Mouse (Mus musculus): ENCODE results near the gene Olfr374. TPM values are rescaled to one million over a fixed set of nuclear protein-coding genes. Genes with fewer than 3 reads are reported as not detected.

Gene Olfr374
- total and polyA plus RNA-seq, 3 experiments: not detected

DNA sequence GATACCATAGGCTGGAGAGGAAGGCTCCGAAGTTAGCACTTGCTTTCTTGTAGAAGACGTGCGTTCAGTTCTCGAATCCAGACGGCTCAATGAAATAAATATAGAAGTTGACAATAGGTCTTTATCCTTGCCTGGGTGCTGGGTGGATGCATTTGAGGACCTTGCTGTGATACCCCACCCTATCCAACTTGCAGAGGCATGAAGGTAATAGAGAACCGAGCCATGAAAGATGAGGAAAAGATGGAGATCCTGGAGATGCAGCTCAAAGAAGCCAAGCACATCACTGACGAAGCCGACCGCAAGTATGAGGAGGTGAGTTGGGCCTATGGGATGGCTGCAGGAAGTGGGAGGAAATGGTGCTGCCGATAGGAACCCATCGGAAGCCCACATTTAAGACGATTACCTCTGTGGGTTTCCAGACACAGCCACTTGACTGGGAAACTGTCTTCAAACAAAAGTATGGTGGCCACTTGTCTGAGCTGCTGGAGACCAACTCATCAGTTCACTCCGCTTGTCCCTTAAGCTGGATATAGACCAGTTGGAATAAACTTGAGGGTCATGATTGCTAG lies 36.5 kb downstream of the Olfr374 start:
- no peak overlapping the region for H3K27ac ChIP-seq
- H3K36me3 ChIP-seq (ENCODE audit: control insufficient read depth, insufficient read depth, low read length): peaks cover 54% of the 10 kb centered on the region
- 70% methylated on average over 13 of the region's 13 CpGs for WGBS
- peaks cover 2% of the 10 kb centered on the region; the same call in 1 of the 2 replicates for H3K79me2 ChIP-seq (replicated peaks; ENCODE audit: control insufficient read depth, insufficient read depth, low read length)
- DNase-seq: no peak
- no peak overlapping the region for H3K9ac ChIP-seq (ENCODE audit: low read depth, low read length)
- no peak overlapping the region for H3K4me3 ChIP-seq
- no peaks in the 10 kb centered on the region for H3K27me3 ChIP-seq (ENCODE audit: control insufficient read depth, insufficient read depth, low read length)
- H3K4me1 ChIP-seq (ENCODE audit: control insufficient read depth, insufficient read depth, low read length): peaks cover 16% of the 10 kb centered on the region
- no peak for TF ChIP-seq CTCF (IDR thresholded peaks at IDR 0.05)
- TF ChIP-seq EP300 (IDR thresholded peaks at IDR 0.05; ENCODE audit: insufficient read depth, low read depth, low read length): no peak
- no peak for TF ChIP-seq POLR2A (IDR thresholded peaks at IDR 0.05; ENCODE audit: insufficient read depth, low read depth, low read length)
- intact Hi-C loops (cut with DNase I): no loop called here

DNA sequence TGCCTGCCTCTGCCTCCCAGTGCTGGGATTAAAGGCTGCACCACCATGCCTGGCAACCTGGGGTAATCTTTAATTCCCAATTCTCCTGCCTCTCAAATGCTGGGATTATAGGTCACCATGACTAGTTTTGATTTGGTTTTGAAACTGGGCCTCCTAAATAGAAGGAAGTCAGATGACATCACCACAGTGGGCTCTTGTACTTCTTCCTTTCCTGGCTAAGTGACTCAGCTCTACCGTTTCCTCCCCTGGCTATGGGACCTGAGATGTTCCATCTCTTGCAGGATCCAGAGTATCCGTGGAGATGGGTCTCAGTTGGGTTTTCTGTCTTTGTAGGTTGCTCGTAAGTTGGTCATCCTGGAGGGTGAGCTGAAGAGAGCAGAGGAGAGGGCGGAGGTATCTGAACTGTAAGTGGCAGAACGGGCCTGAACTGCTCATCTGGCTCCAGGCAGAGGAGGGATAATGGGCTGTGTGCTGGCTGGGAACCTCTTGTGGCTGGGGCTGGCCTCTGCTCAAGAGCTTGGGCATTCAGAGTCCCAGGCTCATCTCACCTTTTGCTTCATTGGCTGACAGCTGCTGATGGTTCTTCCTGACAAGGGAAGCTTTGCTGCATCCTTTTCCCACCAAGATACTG lies 37.6 kb downstream of the Olfr374 start:
- TF ChIP-seq POLR2A (IDR thresholded peaks at IDR 0.05; ENCODE audit: insufficient read depth, low read depth, low read length) (no peak), CTCF (IDR thresholded peaks at IDR 0.05) (no peak)
- no peaks in the 10 kb centered on the region for H3K27me3 ChIP-seq (ENCODE audit: control insufficient read depth, insufficient read depth, low read length)
- DNase-seq: peak in 1 of 2 experiments; percentile 18
- H3K36me3 ChIP-seq (ENCODE audit: control insufficient read depth, insufficient read depth, low read length): peaks cover 53% of the 10 kb centered on the region
- H3K4me1 ChIP-seq (ENCODE audit: control insufficient read depth, insufficient read depth, low read length): peaks cover 14% of the 10 kb centered on the region
- intact Hi-C loops (cut with DNase I): no loop called here
- no peak overlapping the region for H3K27ac ChIP-seq
- no peak overlapping the region for H3K9ac ChIP-seq (ENCODE audit: low read depth, low read length)
- H3K4me3 ChIP-seq: no peak overlapping the region
- H3K79me2 ChIP-seq (replicated peaks; ENCODE audit: control insufficient read depth, insufficient read depth, low read length): no peaks in the 10 kb centered on the region; the same call in 1 of the 2 replicates
- 63% methylated on average over 5 of the region's 5 CpGs for WGBS

GRCm38 (mm10) chr8:72145511-72145910 lies 38.7 kb downstream of the Olfr374 start:
- Histone ChIP-seq H3K79me2 (replicated peaks; ENCODE audit: control insufficient read depth, insufficient read depth, low read length) (no peaks in the 10 kb centered on the region; the same call in 1 of the 2 replicates), H3K9ac (ENCODE audit: low read depth, low read length) (no peak overlapping the region), H3K36me3 (ENCODE audit: control insufficient read depth, insufficient read depth, low read length) (peaks cover 56% of the 10 kb centered on the region), H3K27me3 (ENCODE audit: control insufficient read depth, insufficient read depth, low read length) (no peaks in the 10 kb centered on the region), H3K27ac (no peak overlapping the region), H3K4me3 (no peak overlapping the region), H3K4me1 (ENCODE audit: control insufficient read depth, insufficient read depth, low read length) (peaks cover 14% of the 10 kb centered on the region)
- peak in 1 of 2 experiments; percentile 17 for DNase-seq
- 86% methylated on average over 3 of the region's 3 CpGs for WGBS
- TF ChIP-seq POLR2A (IDR thresholded peaks at IDR 0.05; ENCODE audit: insufficient read depth, low read depth, low read length) (no peak), EP300 (IDR thresholded peaks at IDR 0.05; ENCODE audit: insufficient read depth, low read depth, low read length) (no peak), CTCF (IDR thresholded peaks at IDR 0.05) (no peak)
- intact Hi-C loops (cut with DNase I): no loop called here

DNA sequence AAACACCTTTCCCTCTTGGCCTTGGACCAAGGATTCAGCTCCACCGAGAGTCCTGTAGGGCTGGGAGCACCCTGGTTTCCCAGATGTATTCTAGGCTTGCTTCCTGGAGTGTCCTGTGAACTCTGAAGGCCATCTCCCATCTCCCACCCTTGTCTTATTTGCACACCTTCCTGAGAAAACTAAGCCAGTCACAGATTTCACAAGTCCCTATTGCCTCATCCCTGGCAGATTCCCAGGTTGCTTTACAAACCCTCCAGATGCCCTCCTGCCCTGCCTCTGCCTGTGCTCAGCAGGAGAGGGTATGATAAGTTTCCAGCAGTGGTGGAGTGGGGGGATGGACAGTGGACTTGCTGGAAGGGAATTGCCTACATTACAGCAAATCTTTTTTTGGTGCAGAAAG lies 39.2 kb downstream of the Olfr374 start:
- Histone ChIP-seq H3K4me3 (no peak overlapping the region), H3K36me3 (ENCODE audit: control insufficient read depth, insufficient read depth, low read length) (peaks cover 53% of the 10 kb centered on the region), H3K4me1 (ENCODE audit: control insufficient read depth, insufficient read depth, low read length) (peaks cover 14% of the 10 kb centered on the region), H3K79me2 (replicated peaks; ENCODE audit: control insufficient read depth, insufficient read depth, low read length) (no peaks in the 10 kb centered on the region), H3K9ac (ENCODE audit: low read depth, low read length) (no peak overlapping the region), H3K27ac (no peak overlapping the region), H3K27me3 (ENCODE audit: control insufficient read depth, insufficient read depth, low read length) (no peaks in the 10 kb centered on the region)
- intact Hi-C loops (cut with DNase I): no loop called here
- no peak for DNase-seq
- TF ChIP-seq POLR2A (IDR thresholded peaks at IDR 0.05; ENCODE audit: insufficient read depth, low read depth, low read length) (0 out of 2 replicates have a peak, but pooled peaks have one; percentile 14), CTCF (IDR thresholded peaks at IDR 0.05) (no peak), EP300 (IDR thresholded peaks at IDR 0.05; ENCODE audit: insufficient read depth, low read depth, low read length) (0 out of 2 replicates have a peak, but pooled peaks have one; percentile 11)
- 21% methylated on average over 1 of the region's 1 CpGs for WGBS

DNA sequence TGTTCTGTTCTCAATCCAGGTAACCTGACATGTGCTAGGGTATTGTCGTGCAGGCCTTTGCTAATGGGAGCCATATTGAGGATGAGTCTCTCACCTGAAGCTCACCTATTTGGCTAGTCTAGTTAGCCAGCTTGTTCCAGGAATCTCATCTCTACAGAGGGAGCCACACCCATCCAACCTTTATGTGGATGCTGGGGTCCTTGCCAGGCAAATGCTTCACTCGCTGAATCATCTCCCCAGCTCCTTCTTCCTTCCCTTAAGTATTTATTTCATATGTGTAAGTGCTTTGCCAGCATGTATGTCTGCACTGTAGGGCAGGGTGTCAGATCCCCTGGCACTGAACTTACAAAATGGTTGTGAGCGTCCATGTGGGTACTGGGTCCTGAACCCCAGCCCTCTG lies 39.7 kb downstream of the Olfr374 start:
- no peak for TF ChIP-seq CTCF (IDR thresholded peaks at IDR 0.05)
- no peak for TF ChIP-seq POLR2A (IDR thresholded peaks at IDR 0.05; ENCODE audit: insufficient read depth, low read depth, low read length)
- TF ChIP-seq EP300 (IDR thresholded peaks at IDR 0.05; ENCODE audit: insufficient read depth, low read depth, low read length): no peak
- intact Hi-C loops (cut with DNase I): no loop called here
- Histone ChIP-seq H3K4me3 (no peak overlapping the region), H3K79me2 (replicated peaks; ENCODE audit: control insufficient read depth, insufficient read depth, low read length) (no peaks in the 10 kb centered on the region), H3K9ac (ENCODE audit: low read depth, low read length) (no peak overlapping the region), H3K36me3 (ENCODE audit: control insufficient read depth, insufficient read depth, low read length) (peaks cover 53% of the 10 kb centered on the region), H3K27me3 (ENCODE audit: control insufficient read depth, insufficient read depth, low read length) (no peaks in the 10 kb centered on the region), H3K27ac (peak overlapping the region; percentile 34), H3K4me1 (ENCODE audit: control insufficient read depth, insufficient read depth, low read length) (peaks cover 15% of the 10 kb centered on the region)
- no peak for DNase-seq
- 73% methylated on average over 3 of the region's 3 CpGs for WGBS

DNA sequence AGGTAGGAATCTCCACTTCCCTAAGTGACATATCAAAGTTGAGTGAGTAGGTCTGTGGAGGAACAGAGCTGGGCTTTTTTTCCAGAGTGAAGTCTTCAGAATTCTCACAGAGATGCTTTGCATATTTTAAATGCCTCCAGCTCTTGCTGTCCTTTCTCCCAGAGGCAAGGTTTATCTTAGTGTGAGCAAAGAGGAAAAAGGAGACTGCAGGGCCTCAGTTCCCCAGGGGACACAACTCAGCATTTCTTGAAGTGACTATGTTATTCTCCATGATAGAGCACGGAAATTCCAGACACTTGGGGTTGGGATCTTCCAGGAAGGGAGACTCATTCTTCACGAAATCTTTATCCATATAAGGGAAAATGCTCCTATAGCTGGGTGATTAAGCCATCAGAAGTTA lies 40.4 kb downstream of the Olfr374 start:
- intact Hi-C loops (cut with DNase I): no loop called here
- 45% methylated on average over 2 of the region's 2 CpGs for WGBS
- H3K9ac ChIP-seq (ENCODE audit: low read depth, low read length): no peak overlapping the region
- no peak overlapping the region for H3K27ac ChIP-seq
- H3K27me3 ChIP-seq (ENCODE audit: control insufficient read depth, insufficient read depth, low read length): no peaks in the 10 kb centered on the region
- no peak for TF ChIP-seq CTCF (IDR thresholded peaks at IDR 0.05)
- H3K79me2 ChIP-seq (replicated peaks; ENCODE audit: control insufficient read depth, insufficient read depth, low read length): no peaks in the 10 kb centered on the region
- DNase-seq: no peak
- H3K4me1 ChIP-seq (ENCODE audit: control insufficient read depth, insufficient read depth, low read length): peaks cover 17% of the 10 kb centered on the region
- no peak overlapping the region for H3K4me3 ChIP-seq
- peaks cover 53% of the 10 kb centered on the region for H3K36me3 ChIP-seq (ENCODE audit: control insufficient read depth, insufficient read depth, low read length)
